Mouse (Mus musculus): Measurements from ENCODE around the gene Cyp1a2.
"Not testable (repeated sequence)": the region's sequence is repeated elsewhere in the genome, so short reads cannot be mapped to it uniquely, and the experiment has no call there.

The Cyp1a2 gene

GRCm38 (mm10) chr9:57683520-57683919 is at the start of gene Cyp1a2:
TSS of gene Cyp1a2 (minus strand) at chr9:57683703.
- DNase-seq (ENCODE audit: low read depth, low spot score) = no peak

- no peak for DNase-seq (ENCODE audit: low read depth, low spot score)
Measured at GRCm38 (mm10) chr9:57728312-57728711, 44.8 kb upstream of the Cyp1a2 start.

GRCm38 (mm10) chr9:57724701-57725100 is 41.2 kb upstream of the Cyp1a2 start:
- no peak for DNase-seq (ENCODE audit: low read depth, low spot score)

GRCm38 (mm10) chr9:57723796-57724195 is 40.3 kb upstream of the Cyp1a2 start:
- DNase-seq (ENCODE audit: low read depth, low spot score) = no peak

GRCm38 (mm10) chr9:57723315-57723715 is 39.8 kb upstream of the Cyp1a2 start:
- DNase-seq (ENCODE audit: low read depth, low spot score) = no peak

- DNase-seq (ENCODE audit: low read depth, low spot score) = no peak
Measured at GRCm38 (mm10) chr9:57722371-57722770, 38.9 kb upstream of the Cyp1a2 start.

- no peak for DNase-seq (ENCODE audit: low read depth, low spot score)
Measured at GRCm38 (mm10) chr9:57720736-57721135, 37.2 kb upstream of the Cyp1a2 start.

GRCm38 (mm10) chr9:57718408-57718807 is 34.9 kb upstream of the Cyp1a2 start:
- DNase-seq (ENCODE audit: low read depth, low spot score) = no peak

GRCm38 (mm10) chr9:57712194-57712593 is 28.7 kb upstream of the Cyp1a2 start:
- no peak for DNase-seq (ENCODE audit: low read depth, low spot score)

- DNase-seq (ENCODE audit: low read depth, low spot score) = not testable (repeated sequence)
Measured at GRCm38 (mm10) chr9:57710214-57710613, 26.7 kb upstream of the Cyp1a2 start.

- peak; percentile 26 for DNase-seq (ENCODE audit: low read depth, low spot score)
Measured at GRCm38 (mm10) chr9:57708720-57709274, 25.3 kb upstream of the Cyp1a2 start.

GRCm38 (mm10) chr9:57708068-57708719 is 24.7 kb upstream of the Cyp1a2 start, which contains the start of gene Edc3:
TSS of gene Edc3 (plus strand) at chr9:57708540.
- peak; percentile 91 for DNase-seq (ENCODE audit: low read depth, low spot score)

- no peak for DNase-seq (ENCODE audit: low read depth, low spot score)
Measured at GRCm38 (mm10) chr9:57706496-57706895, 23.0 kb upstream of the Cyp1a2 start.

GRCm38 (mm10) chr9:57698466-57699150 is 15.1 kb upstream of the Cyp1a2 start:
- no peak for DNase-seq (ENCODE audit: low read depth, low spot score)

GRCm38 (mm10) chr9:57697380-57697779 is 13.9 kb upstream of the Cyp1a2 start:
- no peak for DNase-seq (ENCODE audit: low read depth, low spot score)

GRCm38 (mm10) chr9:57696380-57697285 is 13.1 kb upstream of the Cyp1a2 start:
- no peak for DNase-seq (ENCODE audit: low read depth, low spot score)

GRCm38 (mm10) chr9:57694108-57694507 is 10.6 kb upstream of the Cyp1a2 start:
- no peak for DNase-seq (ENCODE audit: low read depth, low spot score)

GRCm38 (mm10) chr9:57688606-57689005 is 5.1 kb upstream of the Cyp1a2 start:
- no peak for DNase-seq (ENCODE audit: low read depth, low spot score)

- DNase-seq (ENCODE audit: low read depth, low spot score) = no peak
Measured at GRCm38 (mm10) chr9:57688158-57688557, 4.7 kb upstream of the Cyp1a2 start.

- DNase-seq (ENCODE audit: low read depth, low spot score) = no peak
Measured at GRCm38 (mm10) chr9:57687751-57688150, 4.2 kb upstream of the Cyp1a2 start, which contains the start of gene Cyp1a1. TSS of gene Cyp1a1 (plus strand) at chr9:57687928.

- DNase-seq (ENCODE audit: low read depth, low spot score) = no peak
Measured at GRCm38 (mm10) chr9:57686011-57686410, 2.5 kb upstream of the Cyp1a2 start.

GRCm38 (mm10) chr9:57681411-57681810 is 2.1 kb downstream of the Cyp1a2 start:
- no peak for DNase-seq (ENCODE audit: low read depth, low spot score)

Measured in forelimb bud, embryonic 11.5 days (tissue).